ENCODE assay signal across 8 mouse cellular contexts in genomic region chr4:102494203-102494602, GRCm38 (mm10).
DNase-seq lines count a peak whose midpoint lies in the region; ATAC-seq lines count a peak whose summit lies in the region.
"Not testable (repeated sequence)": the region's sequence is repeated elsewhere in the genome, so short reads cannot be mapped to it uniquely, and the experiment has no call there.

No protein-coding gene starts in this region.

- peak; percentile 13 for DNase-seq in WW6 (ENCODE audit: low read depth, low spot score)
- DNase-seq in forebrain, embryonic 14.5 days (ENCODE audit: low spot score); liver, embryonic 11.5 days (ENCODE audit: low spot score): not testable (repeated sequence)

- WGBS in forebrain, embryonic 14.5 days = 92% methylated on average over 10 of the region's 10 CpGs
- 83% methylated on average over 6 of the region's 10 CpGs for WGBS in hindbrain, embryonic 12.5 days
- 94% methylated on average over 10 of the region's 10 CpGs for WGBS in intestine, embryonic 16.5 days
- 93% methylated on average over 9 of the region's 10 CpGs for WGBS in liver, embryonic 11.5 days
- WGBS in lung, embryonic 15.5 days = 88% methylated on average over 10 of the region's 10 CpGs
- 93% methylated on average over 8 of the region's 10 CpGs for WGBS in midbrain, embryonic 16.5 days
- 91% methylated on average over 10 of the region's 10 CpGs for WGBS in stomach, embryonic 16.5 days

- H3K9me3 ChIP-seq in forebrain, embryonic 14.5 days (replicated peaks; ENCODE audit: control insufficient read depth, low read length); hindbrain, embryonic 12.5 days (replicated peaks); intestine, embryonic 16.5 days (ENCODE audit: control insufficient read depth, low read length); liver, embryonic 11.5 days (ENCODE audit: control insufficient read depth, low read length); lung, embryonic 15.5 days; midbrain, embryonic 16.5 days (replicated peaks; ENCODE audit: control insufficient read depth, low read length, poor library complexity, severe bottlenecking); stomach, embryonic 16.5 days (replicated peaks; ENCODE audit: control insufficient read depth, low read length): not testable (repeated sequence)

- H3K27ac ChIP-seq in forebrain, embryonic 14.5 days (ENCODE audit: low read depth, low read length); hindbrain, embryonic 12.5 days; intestine, embryonic 16.5 days (ENCODE audit: low read length); liver, embryonic 11.5 days (ENCODE audit: low read depth, low read length); lung, embryonic 15.5 days; midbrain, embryonic 16.5 days (ENCODE audit: low read length); stomach, embryonic 16.5 days (ENCODE audit: low read length): not testable (repeated sequence)

- H3K36me3 ChIP-seq in forebrain, embryonic 14.5 days (ENCODE audit: control insufficient read depth, insufficient read depth, low read length); hindbrain, embryonic 12.5 days; intestine, embryonic 16.5 days (ENCODE audit: control insufficient read depth, insufficient read depth, low read length); liver, embryonic 11.5 days (ENCODE audit: control insufficient read depth, insufficient read depth, low read length); lung, embryonic 15.5 days; midbrain, embryonic 16.5 days (ENCODE audit: control insufficient read depth, insufficient read depth, low read length); stomach, embryonic 16.5 days (ENCODE audit: control insufficient read depth, insufficient read depth, low read length): not testable (repeated sequence)

- not testable (repeated sequence) for H3K9ac ChIP-seq in forebrain, embryonic 14.5 days (ENCODE audit: low read length); hindbrain, embryonic 12.5 days; intestine, embryonic 16.5 days (ENCODE audit: low read depth, low read length); liver, embryonic 11.5 days (ENCODE audit: low read depth, low read length); lung, embryonic 15.5 days; midbrain, embryonic 16.5 days (ENCODE audit: low read depth, low read length); stomach, embryonic 16.5 days (ENCODE audit: low read length)

- not testable (repeated sequence) for H3K4me1 ChIP-seq in forebrain, embryonic 14.5 days (ENCODE audit: control insufficient read depth, insufficient read depth, low read length); hindbrain, embryonic 12.5 days; intestine, embryonic 16.5 days (ENCODE audit: control insufficient read depth, insufficient read depth, low read length); liver, embryonic 11.5 days (replicated peaks; ENCODE audit: control insufficient read depth, insufficient read depth, low read length); midbrain, embryonic 16.5 days (ENCODE audit: control insufficient read depth, insufficient read depth, low read length); stomach, embryonic 16.5 days (ENCODE audit: control insufficient read depth, insufficient read depth, low read length)
- H3K4me1 ChIP-seq in lung, embryonic 15.5 days = peaks cover 11% of the 10 kb centered on the region; the same call in 1 of the 2 replicates

- H3K4me2 ChIP-seq in forebrain, embryonic 14.5 days (ENCODE audit: low read length); hindbrain, embryonic 12.5 days (replicated peaks); intestine, embryonic 16.5 days (ENCODE audit: low read depth, low read length); liver, embryonic 11.5 days; lung, embryonic 15.5 days; midbrain, embryonic 16.5 days (ENCODE audit: low read length); stomach, embryonic 16.5 days (ENCODE audit: low read depth, low read length): not testable (repeated sequence)

- not testable (repeated sequence) for H3K27me3 ChIP-seq in forebrain, embryonic 14.5 days (replicated peaks; ENCODE audit: control insufficient read depth, insufficient read depth, low read length); hindbrain, embryonic 12.5 days; intestine, embryonic 16.5 days (replicated peaks; ENCODE audit: control insufficient read depth, insufficient read depth, low read length); liver, embryonic 11.5 days (replicated peaks; ENCODE audit: control insufficient read depth, insufficient read depth, low read length); lung, embryonic 15.5 days; midbrain, embryonic 16.5 days (ENCODE audit: control insufficient read depth, insufficient read depth, low read depth, low read length); stomach, embryonic 16.5 days (ENCODE audit: control insufficient read depth, insufficient read depth, low read length)

- H3K4me3 ChIP-seq in forebrain, embryonic 14.5 days (ENCODE audit: low read depth, low read length); hindbrain, embryonic 12.5 days; intestine, embryonic 16.5 days (ENCODE audit: low read length); liver, embryonic 11.5 days (ENCODE audit: low read depth, low read length); lung, embryonic 15.5 days; midbrain, embryonic 16.5 days (ENCODE audit: low read depth, low read length); stomach, embryonic 16.5 days (replicated peaks; ENCODE audit: low read length): not testable (repeated sequence)

- peak; percentile 49; the same call in 1 of the 2 replicates for ATAC-seq in forebrain, embryonic 14.5 days
- ATAC-seq in hindbrain, embryonic 12.5 days (ENCODE audit: low FRiP score) = peak; percentile 65; the same call in 1 of the 2 replicates
- peak; percentile 77 for ATAC-seq in intestine, embryonic 16.5 days
- ATAC-seq in liver, embryonic 11.5 days (replicated peaks; ENCODE audit: low FRiP score) = peak; percentile 78
- ATAC-seq in lung, embryonic 15.5 days (ENCODE audit: borderline replicate concordance, extremely low read depth, low FRiP score, low TSS enrichment) = peak; percentile 70; the same call in 1 of the 2 replicates
- peak; percentile 88 for ATAC-seq in midbrain, embryonic 16.5 days
- peak; percentile 71 for ATAC-seq in stomach, embryonic 16.5 days (ENCODE audit: insufficient read depth, low FRiP score)
